Mouse (Mus musculus) kidney, postnatal 14 days (tissue): ENCODE measurements around the gene Ifi208.
"Not testable (repeated sequence)": the region's sequence is repeated elsewhere in the genome, so short reads cannot be mapped to it uniquely, and the experiment has no call there.

Experiments used
- DNase-seq: peaks from one replicate; pipeline ENCODE4 v3.0.0; 2022; ENCODE audit warnings: mixed read lengths

The Ifi208 gene

DNA sequence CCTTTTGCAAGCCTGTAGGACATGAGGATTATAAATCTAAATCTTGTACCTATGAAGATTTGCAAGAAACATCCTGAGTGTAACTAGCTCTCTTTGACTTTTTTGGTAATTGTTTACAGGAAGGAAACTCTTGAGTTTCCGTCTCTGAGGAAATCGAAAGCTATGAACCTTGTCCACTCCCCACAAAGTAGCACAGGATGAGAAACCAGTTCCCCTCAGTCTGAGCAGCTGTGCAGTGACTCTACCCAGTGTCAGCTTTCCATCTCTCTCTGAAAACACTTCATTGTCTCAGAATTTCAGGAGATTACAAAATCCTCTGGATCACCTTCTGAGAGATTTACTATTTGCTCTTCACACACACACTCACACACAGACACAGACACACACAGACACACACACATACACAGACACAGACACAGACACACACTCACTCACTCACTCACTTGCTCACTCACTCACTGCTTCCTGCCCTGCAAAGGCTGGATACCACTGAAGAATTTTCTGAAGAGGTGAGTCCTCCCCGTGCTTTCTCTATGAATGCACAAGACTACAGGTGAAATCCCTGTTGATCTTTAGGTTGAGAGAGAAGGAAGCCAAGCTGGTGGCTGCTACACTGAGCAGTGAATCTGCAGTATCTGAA lies at the start of gene Ifi208:
Gene Ifi208 (plus strand): TSS at position 218 of the 640 bp plus-strand sequence.
- not testable (repeated sequence) for DNase-seq

DNA sequence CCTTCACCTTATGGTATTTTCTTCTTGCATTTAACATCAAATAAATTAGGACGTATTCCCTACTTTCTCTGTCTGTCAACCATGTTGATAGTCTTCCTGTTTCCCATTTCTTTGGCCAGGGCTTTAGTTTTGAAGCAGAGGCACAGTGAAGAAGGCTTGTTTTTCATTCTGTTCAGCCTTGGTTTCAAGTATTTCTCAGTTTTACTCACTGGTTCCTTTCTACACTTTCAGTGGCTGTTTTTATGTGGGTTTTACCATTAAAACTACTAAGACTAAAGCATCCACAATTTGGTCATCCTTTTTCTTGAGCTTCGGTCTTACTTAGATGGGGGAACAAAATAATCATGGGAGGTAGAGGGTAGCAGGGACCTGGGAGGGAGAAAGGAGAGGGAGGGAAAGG lies 49.4 kb upstream of the Ifi208 start:
- no peak for DNase-seq

DNA sequence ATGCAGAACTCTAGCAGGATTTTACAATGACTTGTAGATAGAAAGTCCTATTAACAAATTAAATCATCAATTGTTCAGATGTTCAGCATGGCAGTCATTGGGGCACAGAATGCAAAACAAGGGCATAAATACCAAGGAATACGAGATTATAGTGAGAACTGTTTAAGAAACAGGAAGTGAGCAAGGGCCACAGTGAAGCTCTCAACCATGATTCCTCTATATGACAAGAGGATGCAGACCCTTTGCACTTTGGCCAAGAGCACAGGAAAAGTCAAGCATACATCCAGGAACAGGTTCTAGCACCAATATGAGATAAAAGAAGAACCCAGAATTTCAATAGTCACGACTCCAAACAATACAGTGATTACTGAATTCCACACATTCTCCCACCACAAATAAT lies 46.8 kb upstream of the Ifi208 start:
- no peak for DNase-seq

DNA sequence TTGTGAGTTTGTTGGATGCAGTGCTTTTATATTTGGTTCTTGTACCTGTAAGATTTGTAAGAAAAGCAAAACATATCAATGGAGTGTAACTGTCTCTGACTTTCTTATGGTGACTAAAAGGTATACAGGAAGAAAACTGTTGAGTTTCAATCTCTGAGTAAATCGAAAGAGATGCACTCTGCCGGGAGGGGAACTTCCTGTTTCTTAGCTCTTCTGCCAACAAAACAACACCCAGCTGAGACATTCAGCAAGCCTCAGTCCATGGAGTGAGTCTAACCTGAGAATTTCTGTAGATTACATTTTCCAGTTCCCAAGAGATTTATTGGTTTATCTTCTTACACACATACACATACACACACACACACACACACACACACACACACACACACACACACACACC lies 42.9 kb upstream of the Ifi208 start, which contains the start of gene Ifi209:
Gene Ifi209 (plus strand): TSS at position 296 of the 400 bp plus-strand sequence.
- not testable (repeated sequence) for DNase-seq

DNA sequence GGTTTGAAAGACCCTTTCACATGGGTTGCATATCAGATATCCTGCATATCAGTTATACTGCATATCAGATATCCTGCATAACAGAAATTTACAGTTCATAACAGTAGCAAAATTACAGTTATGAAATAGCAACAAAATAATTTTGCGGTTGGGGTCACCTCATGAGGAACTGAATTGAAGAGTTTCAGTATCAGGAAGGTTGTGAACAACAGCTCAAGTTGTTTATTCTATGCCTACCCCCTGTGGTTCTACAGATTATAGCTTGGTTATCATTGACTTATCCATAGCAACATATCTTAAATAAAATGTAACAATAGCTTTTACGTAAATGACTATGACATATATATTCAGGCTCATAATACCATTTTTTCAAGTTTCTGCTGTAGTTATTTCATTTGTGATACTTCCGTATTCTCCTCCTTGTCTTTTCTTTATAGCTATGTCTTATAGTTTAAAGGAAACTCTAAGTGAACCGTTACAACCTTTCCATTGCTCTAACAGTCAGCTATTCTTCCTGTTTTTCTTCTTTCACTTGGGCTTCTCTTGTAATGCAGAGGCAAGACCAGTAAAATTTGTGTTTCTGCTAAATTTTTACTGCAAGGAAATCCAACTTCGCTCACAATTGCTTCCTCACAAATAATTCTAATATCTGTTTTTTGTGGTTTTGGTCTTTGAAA lies 39.4 kb upstream of the Ifi208 start:
- no peak for DNase-seq

DNA sequence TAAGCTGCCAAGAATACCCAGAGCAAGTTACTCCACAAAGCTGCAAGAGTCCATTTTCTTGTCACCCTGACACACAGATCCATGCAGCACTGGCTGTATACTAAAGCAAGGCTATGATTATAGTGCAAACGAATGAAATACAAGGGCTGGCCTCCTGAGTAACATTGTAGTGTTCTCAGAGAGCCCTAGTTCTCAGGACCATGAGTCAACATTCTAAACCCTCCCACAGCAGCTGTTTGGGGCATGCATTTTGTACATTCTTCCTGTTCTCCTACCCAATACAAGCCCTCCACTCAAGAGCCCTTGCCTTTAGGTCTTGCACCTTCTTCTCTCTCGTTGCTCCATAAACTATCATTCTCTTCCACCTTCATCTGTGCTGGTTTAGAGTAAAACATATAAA lies 28.1 kb upstream of the Ifi208 start:
- no peak for DNase-seq

DNA sequence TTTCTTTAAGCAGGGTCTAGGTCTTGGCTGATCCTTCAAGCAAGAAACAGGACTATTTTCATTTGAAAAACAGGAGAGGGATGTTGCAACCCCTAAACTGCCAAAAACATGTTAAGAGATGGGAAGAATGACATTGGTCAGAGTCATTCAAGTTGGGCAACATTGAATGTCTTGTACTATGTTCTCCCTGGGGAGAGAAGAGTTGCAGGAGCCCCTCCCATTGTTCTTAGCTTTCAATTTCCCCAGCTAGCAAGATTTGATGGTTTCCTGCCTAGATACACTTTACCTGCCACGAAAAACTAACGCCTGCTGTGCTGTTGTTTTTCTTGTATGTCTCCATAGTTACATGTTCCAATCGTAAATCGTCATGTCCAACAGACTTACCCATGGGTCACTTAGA lies 15.5 kb upstream of the Ifi208 start:
- no peak for DNase-seq

DNA sequence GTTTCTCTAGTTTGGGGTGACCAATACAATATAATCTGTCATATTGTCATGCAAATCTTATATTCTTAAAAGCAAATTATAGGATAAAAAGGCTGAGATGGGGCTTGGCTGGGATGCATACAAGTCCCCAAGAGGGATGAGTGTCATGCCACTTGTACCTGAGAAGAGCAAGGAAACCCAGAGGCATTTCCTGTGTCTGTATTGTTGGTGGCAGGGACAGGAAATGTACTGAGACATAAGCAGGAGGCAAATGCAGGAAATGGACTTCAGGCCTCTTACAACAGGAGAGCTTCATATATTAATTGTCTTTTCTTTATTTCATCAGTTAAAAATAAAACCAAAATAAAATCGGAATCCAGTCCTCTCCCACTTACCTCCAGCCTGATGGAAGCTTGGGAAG lies 5.1 kb downstream of the Ifi208 start:
- DNase-seq: not testable (repeated sequence)

DNA sequence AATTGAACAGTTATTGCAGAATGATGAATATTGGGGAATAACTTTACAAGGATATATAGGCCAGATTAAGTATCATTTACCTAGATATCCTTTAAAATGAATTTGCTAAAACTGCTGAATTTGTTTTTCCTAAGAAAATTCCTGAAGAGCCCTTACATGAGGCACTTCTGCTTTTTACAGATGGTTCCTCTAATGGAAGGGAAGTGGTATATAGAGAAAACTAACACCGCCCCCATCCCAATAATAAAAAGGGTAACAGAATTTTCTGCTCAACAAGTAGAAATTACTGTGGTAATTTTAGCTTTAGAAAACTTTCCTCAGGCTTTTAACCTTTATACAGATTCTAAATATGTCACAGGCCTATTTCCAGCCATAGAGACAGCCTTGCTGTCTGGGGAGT lies 20.8 kb downstream of the Ifi208 start:
- DNase-seq: no peak

DNA sequence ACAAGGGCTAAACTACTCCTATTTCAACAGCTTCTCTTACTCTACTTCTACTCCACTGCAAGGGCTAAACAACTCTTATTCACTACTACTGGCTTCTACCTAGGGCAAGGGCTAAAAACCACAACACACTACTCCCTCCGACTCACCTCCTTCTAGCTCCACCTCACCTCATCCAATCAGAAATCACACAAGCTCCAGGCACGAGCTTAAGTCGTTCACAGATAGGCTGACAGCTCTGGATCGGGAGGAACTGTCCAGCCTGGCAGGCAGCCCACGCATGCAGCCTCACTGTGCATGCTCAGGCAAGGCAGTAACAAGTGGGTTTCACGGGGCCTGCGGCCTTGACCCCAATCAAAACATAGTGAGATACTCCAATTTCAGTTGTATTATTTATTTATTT lies 59.7 kb downstream of the Ifi208 start:
- peak; percentile 3 for DNase-seq

DNA sequence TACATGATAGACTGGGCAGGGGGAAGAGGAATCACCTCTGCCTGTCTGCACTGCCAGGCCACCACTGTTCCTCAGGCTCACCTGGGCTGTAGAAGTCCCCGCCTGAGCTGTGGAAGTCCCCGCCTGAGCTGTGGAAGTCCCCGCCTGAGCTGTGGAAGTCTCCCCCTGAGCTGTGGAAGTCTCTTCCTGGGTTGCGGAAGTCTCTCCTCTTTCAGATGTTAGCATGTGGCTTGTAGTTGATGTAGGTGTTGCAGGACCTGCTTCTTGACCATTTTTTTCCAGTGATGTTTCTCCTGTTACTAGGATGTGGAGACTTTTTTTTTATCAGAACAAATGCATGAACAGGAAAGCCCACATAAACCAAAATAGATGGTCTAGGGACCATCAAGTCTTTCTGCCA lies 61.5 kb downstream of the Ifi208 start:
- not testable (repeated sequence) for DNase-seq

DNA sequence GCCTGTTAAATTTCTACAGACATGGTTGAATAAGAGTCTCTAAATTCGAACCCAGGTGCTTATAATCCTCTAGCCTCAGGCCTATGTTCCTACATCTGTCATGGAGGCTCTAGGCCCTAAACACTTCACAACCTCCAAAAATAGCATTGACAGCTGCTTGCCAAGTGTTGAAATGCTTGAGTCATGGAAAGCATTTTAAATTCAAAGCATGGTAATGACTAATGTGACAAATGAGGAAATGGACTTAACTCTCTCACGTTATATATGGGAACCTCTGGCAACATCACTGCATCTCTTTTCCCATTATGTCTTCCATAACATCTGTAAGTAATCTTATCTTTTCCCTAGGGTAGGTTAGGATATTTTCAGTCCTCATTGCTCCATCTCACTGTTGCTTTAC lies 63.5 kb downstream of the Ifi208 start:
- no peak for DNase-seq

DNA sequence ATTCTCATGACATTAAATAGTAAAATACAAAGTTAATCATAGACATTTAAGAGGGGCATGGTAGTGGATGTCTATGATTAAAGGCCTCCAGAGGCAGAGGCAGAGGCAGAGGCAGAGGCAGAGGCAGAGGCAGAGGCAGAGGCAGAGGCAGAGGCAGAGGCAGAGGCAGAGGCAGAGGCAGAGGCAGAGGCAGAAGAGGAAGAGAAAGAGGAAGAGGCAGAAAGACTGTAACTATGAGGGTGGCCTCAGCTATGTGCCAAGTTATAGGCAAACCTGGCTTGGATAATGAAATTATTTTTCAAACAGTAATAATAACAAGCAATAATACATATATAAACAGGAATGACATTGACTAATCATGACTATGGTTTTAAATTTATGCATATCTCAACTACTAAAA lies 67.1 kb downstream of the Ifi208 start:
- no peak for DNase-seq

DNA sequence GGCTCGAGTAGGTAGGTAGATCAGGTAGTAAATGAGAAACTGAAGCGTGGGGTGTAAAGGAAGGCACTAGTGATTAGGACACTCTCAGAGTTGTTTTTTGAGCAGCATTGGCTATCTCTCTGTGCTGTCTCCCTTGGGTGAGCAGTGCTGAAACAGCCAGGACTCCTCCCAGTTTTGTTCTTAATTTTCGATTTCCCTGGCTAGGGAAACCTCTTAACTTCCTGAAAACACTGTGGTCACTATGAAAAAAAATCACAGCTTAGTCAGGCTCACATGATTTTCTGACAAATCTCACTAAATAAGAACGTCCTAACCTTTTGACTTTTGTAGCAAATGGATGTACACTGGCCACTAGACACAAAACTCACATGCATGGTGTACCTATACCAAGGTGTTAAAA lies 68.2 kb downstream of the Ifi208 start, which contains the start of gene Ifi207:
Gene Ifi207 (minus strand): TSS at position 92 of the 400 bp plus-strand sequence.
- DNase-seq: no peak

DNA sequence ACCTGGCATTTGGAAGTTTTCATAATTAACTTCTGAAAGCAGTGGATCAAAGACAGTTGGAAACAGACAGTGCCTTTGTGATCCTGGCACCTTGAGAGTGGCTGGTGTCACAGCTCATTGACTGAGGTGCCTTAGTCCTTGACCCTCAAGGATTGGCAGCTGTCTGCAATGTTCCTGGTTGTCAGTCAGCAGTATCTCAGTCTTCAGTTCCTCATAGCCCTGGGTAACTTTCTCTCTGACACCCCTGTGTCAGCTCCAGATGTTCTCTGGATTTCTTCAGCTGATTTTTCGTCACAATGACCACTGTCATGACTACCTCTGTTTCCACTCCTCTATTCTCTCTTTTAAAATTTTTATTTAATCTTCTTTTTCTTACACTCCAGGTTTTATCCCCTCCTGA lies 68.8 kb downstream of the Ifi208 start:
- DNase-seq: no peak
